Mouse (Mus musculus): ENCODE measurements around the gene Lrrc32.

Gene Lrrc32

GRCm38 (mm10) chr7:98544556-98544955, 55.5 kb downstream of the Lrrc32 start:
- DNase-seq (ENCODE audit: low read depth in 1 of 2, low spot score in 2 of 2), result no peak

GRCm38 (mm10) chr7:98548839-98549238, 59.8 kb downstream of the Lrrc32 start:
- DNase-seq (ENCODE audit: low read depth in 1 of 2, low spot score in 2 of 2), result no peak

GRCm38 (mm10) chr7:98550596-98550995, 61.5 kb downstream of the Lrrc32 start:
- no peak for DNase-seq (ENCODE audit: low read depth in 1 of 2, low spot score in 2 of 2)

GRCm38 (mm10) chr7:98551041-98551440, 62.0 kb downstream of the Lrrc32 start:
- no peak for DNase-seq (ENCODE audit: low read depth in 1 of 2, low spot score in 2 of 2)
